Mouse (Mus musculus) limb, embryonic 14.5 days (tissue): ENCODE measurements around the gene Tubb3. TPM values are rescaled to one million over a fixed set of nuclear protein-coding genes. Genes with fewer than 3 reads are reported as not detected.
"Not testable (repeated sequence)": the region's sequence is repeated elsewhere in the genome, so short reads cannot be mapped to it uniquely, and the experiment has no call there.

Experiments
- ATAC-seq: fragments of 200-750 bp; cut with Nextera tagmentation; 2 replicates; pipeline ENCODE4 v1.8.0; 2017; ENCODE audit warnings: low read depth, moderate number of reproducible peaks, moderate TSS enrichment; ENCODE audit not compliant: low FRiP score
- DNase-seq: peaks from one replicate; pipeline ENCODE4 v3.0.0-alpha.2; 2015; ENCODE audit warnings: low spot score
- H3K27ac ChIP-seq: fragments of 300-500 bp; sonication (generic); replicated peaks from 2 replicates; pipeline ENCODE4 v1.5.1; 2014; ENCODE audit warnings: low read depth, mild to moderate bottlenecking, low read length, moderate library complexity, mixed read lengths
- H3K27me3 ChIP-seq: fragments of 300-500 bp; sonication (generic); 2 replicates; pipeline ENCODE4 v1.6.1; 2014; ENCODE audit warnings: low read length, mixed read lengths; ENCODE audit not compliant: control insufficient read depth, insufficient read depth
- H3K36me3 ChIP-seq: fragments of 300-500 bp; sonication (generic); 2 replicates; pipeline ENCODE4 v1.6.1; 2014; ENCODE audit warnings: mild to moderate bottlenecking, low read length, moderate library complexity, mixed read lengths; ENCODE audit not compliant: control insufficient read depth, insufficient read depth
- H3K4me1 ChIP-seq: fragments of 300-500 bp; sonication (generic); 2 replicates; pipeline ENCODE4 v1.6.1; 2014; ENCODE audit warnings: antibody characterized with exemption, low read length, mixed read lengths; ENCODE audit not compliant: control insufficient read depth, insufficient read depth
- H3K4me2 ChIP-seq: fragments of 300-500 bp; sonication (generic); replicated peaks from 2 replicates; pipeline ENCODE4 v1.6.1; 2014; ENCODE audit warnings: low read depth, mild to moderate bottlenecking, low read length, moderate library complexity; ENCODE audit not compliant: severe bottlenecking
- H3K4me3 ChIP-seq: fragments of 300-500 bp; sonication (generic); replicated peaks from 2 replicates; pipeline ENCODE4 v1.5.1; 2014; ENCODE audit warnings: low read length
- H3K9ac ChIP-seq: fragments of 300-500 bp; sonication (generic); 2 replicates; pipeline ENCODE4 v1.6.1; 2014; ENCODE audit warnings: mild to moderate bottlenecking, low read depth, low read length, moderate library complexity; ENCODE audit not compliant: severe bottlenecking
- H3K9me3 ChIP-seq: fragments of 300-500 bp; sonication (generic); 2 replicates; pipeline ENCODE4 v1.6.1; 2016; ENCODE audit warnings: low read length; ENCODE audit not compliant: control insufficient read depth
- POLR2A ChIP-seq: fragments of 200-500 bp; IDR thresholded peaks from 2 replicates; pipeline ENCODE4 v1.8.0; 2012; ENCODE audit warnings: inconsistent platforms, mild to moderate bottlenecking, moderate library complexity, borderline replicate concordance; ENCODE audit not compliant: insufficient read depth, insufficient read length; ENCODE audit errors: extremely low read depth
- WGBS: fragments of 180-500 bp; shearing (Covaris S2); extraction: QIAGEN DNeasy Blood & Tissue Kit; methylation state at CpG from one replicate; pipeline ENCODE4 v1.1.7; 2014; 5-methylcytosine and 5-hydroxymethylcytosine counted together
- polyA plus RNA-seq, 2 experiments: library from polyadenylated mRNA; depleted of rRNA in 1 of 2; stranded (reverse) in 1 of 2; unstranded in 1 of 2; fragments of >200 nt; fragmentation: Nextera tagmentation in 1 of 2; extraction: Ambion mirVana in 1 of 2; gene quantifications; 2 replicates each; pipeline versions ENCODE4 v1.2.1 to v1.2.3; 2012 to 2014

Tubb3 gene
- polyA plus RNA-seq, 2 experiments, result 3.4 to 12.5 TPM

DNA sequence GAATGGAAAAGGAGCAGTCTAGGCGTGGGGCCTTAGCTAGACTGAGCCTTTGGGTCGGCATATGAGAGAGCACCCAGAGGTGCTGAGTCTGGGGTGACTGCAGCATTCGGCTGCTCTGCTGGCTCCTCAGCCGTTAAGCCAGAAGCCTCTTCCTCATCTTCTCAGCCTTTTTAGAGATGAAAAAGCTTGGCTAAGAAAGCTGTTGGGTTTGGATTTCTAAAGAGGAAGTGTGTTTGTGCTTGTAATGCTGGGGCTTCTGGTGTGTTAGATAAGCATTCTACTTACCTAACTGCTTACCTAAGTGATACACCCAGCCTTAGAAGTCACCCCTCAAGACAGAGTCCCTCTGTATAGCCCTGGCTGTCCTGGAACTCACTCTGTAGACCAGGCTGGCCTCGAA is 39.6 kb downstream of the Tubb3 start:
- Histone ChIP-seq H3K36me3 (peaks cover 53% of the 10 kb centered on the region), H3K27ac (no peak overlapping the region)

DNA sequence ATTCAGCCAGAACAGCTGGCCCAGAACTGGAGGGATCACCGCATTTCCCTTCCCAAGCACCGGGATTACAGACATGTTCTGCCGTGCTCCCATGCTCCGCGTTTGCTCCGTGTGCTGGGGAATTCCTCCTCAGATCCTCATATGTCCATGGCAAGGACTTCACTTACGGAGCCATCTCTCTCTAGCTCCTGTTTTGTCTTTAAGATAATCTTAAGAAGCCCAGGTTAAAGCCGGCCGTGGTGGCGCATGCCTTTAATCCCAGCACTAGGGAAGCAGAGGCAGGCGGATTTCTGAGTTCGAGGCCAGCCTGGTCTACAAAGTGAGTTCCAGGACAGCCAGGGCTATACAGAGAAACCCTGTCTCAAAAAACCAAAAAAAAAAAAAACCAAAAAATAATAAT is 40.5 kb downstream of the Tubb3 start:
- H3K4me1 ChIP-seq, H3K4me3 ChIP-seq, H3K4me2 ChIP-seq, ATAC-seq, H3K27me3 ChIP-seq, H3K27ac ChIP-seq, H3K9ac ChIP-seq, H3K9me3 ChIP-seq, DNase-seq: not testable (repeated sequence)
- 92% methylated on average over 12 of the region's 12 CpGs for WGBS
- peaks cover 58% of the 10 kb centered on the region for H3K36me3 ChIP-seq

More for the DNA sequence above, 39.6 kb downstream of the Tubb3 start:
- no peak for TF ChIP-seq POLR2A
- no peak for ATAC-seq
- no peaks in the 10 kb centered on the region for H3K4me1 ChIP-seq
- H3K9me3 ChIP-seq, result no peaks in the 10 kb centered on the region
- H3K9ac ChIP-seq, result no peak overlapping the region
- H3K27me3 ChIP-seq, result no peaks in the 10 kb centered on the region
- WGBS, result 84% methylated on average over 5 of the region's 5 CpGs
- DNase-seq, result no peak
- no peak overlapping the region for H3K4me3 ChIP-seq
- no peak overlapping the region for H3K4me2 ChIP-seq

DNA sequence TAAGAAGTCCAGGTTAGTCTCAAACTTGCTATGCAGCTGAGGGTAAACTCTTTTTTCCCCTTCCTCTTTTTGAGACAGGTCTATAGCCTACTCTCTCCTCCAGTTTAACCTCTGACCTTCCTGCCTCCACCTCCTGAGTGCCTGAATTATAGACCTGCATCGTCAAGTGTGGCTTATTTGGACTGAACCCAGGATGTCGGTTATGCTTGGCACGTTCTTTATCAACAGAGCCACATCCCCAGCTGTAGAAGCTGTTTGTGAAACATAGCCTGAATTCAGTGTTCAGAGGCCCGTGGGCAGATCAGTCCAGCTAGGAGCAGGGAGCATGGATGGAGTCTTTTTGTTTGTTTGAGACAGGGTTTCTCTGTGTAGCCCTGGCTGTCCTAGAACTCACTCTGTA is 40.9 kb downstream of the Tubb3 start:
- peaks cover 61% of the 10 kb centered on the region for H3K36me3 ChIP-seq
- ATAC-seq (no peak), DNase-seq (no peak)
- no peaks in the 10 kb centered on the region for H3K9me3 ChIP-seq
- H3K9ac ChIP-seq, result no peak overlapping the region
- no peaks in the 10 kb centered on the region for H3K4me1 ChIP-seq
- TF ChIP-seq POLR2A, result no peak
- no peak overlapping the region for H3K4me3 ChIP-seq
- H3K4me2 ChIP-seq, result no peak overlapping the region
- H3K27ac ChIP-seq, result no peak overlapping the region
- 80% methylated on average over 4 of the region's 4 CpGs for WGBS
- H3K27me3 ChIP-seq, result no peaks in the 10 kb centered on the region

DNA sequence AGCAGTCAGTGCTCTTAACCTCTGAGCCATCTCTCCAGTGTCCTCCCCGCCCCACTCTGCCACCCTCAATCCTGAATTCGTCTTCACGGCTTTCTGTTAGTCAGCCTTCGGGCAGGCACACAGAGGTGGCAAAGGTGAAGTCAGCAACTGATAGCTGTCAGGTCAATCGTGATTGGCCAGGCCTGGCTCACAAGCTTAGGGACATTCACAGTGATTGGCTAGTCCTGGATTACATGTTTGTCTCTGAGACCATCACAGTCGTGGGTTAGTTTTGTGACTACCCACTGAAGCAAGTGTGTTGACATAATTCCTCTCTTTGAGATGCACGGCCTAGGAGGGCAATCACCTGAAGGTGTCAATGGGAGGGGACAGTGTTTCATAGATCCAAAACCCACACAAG is 42.1 kb downstream of the Tubb3 start:
- no peak for DNase-seq
- Histone ChIP-seq H3K9ac (no peak overlapping the region), H3K27me3 (no peaks in the 10 kb centered on the region), H3K9me3 (no peaks in the 10 kb centered on the region), H3K36me3 (peaks cover 73% of the 10 kb centered on the region), H3K27ac (no peak overlapping the region), H3K4me1 (no peaks in the 10 kb centered on the region), H3K4me3 (no peak overlapping the region), H3K4me2 (no peak overlapping the region)
- WGBS, result 67% methylated on average over 7 of the region's 7 CpGs
- ATAC-seq, result no peak
- TF ChIP-seq POLR2A, result no peak

DNA sequence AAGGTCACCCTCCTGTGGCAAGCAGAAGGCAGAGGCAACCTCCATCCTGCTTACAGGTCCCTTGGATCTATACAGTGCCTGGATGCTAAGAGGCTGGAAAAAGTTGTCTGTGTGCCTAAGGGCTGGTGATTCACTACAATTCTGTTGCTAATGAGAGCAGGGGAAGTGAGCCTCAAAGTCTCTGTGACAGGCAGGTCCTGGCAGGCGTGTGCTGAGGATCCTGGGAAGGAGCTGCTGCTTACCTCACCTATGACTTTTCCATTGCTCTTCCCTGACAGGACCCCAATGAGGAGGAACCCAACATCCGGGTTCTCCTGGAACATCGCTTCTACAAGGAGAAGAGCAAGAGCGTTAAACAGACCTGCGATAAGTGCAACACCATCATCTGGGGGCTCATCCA is 42.7 kb downstream of the Tubb3 start:
- Histone ChIP-seq H3K9ac (no peak overlapping the region), H3K4me1 (no peaks in the 10 kb centered on the region), H3K36me3 (peaks cover 76% of the 10 kb centered on the region), H3K27me3 (no peaks in the 10 kb centered on the region), H3K4me2 (no peak overlapping the region), H3K9me3 (no peaks in the 10 kb centered on the region), H3K4me3 (no peak overlapping the region), H3K27ac (no peak overlapping the region)
- ATAC-seq, result no peak
- no peak for DNase-seq
- no peak for TF ChIP-seq POLR2A
- 80% methylated on average over 5 of the region's 5 CpGs for WGBS

DNA sequence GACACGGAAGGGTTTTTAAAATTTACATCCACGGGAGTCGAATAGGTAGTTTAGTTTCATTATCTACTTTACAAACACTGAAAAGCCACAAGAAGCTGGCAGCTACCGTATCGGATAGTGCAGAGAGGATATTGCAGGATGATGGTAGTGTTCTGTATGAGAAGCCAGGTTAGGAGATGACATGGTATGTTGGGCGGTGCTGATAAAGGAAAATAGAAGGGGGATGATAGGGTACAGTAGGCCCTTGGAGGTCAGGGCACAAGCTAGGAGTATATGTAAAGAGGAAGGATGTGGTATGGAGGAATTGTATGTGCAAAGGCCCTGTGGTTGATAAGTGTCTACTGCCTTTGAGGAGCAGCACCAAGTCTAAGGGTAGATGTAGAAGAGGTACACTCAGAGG is 43.3 kb downstream of the Tubb3 start:
- TF ChIP-seq POLR2A, result no peak
- no peak for ATAC-seq
- Histone ChIP-seq H3K9ac (no peak overlapping the region), H3K36me3 (peaks cover 80% of the 10 kb centered on the region), H3K4me2 (no peak overlapping the region), H3K27ac (no peak overlapping the region), H3K27me3 (no peaks in the 10 kb centered on the region), H3K4me1 (no peaks in the 10 kb centered on the region), H3K9me3 (no peaks in the 10 kb centered on the region), H3K4me3 (no peak overlapping the region)
- DNase-seq, result no peak
- WGBS, result 93% methylated on average over 6 of the region's 6 CpGs
